Mouse (Mus musculus): Measurements from ENCODE around the gene Il17rc. TPM values are rescaled to one million over a fixed set of nuclear protein-coding genes. Genes with fewer than 3 reads are reported as not detected.

Gene Il17rc
- polyA plus RNA-seq, 1 experiment = 3.7 TPM

- H3K27me3 ChIP-seq (ENCODE audit: control insufficient read depth, insufficient read depth, low read length) = no peaks in the 10 kb centered on the region
- no peaks in the 10 kb centered on the region for H3K4me1 ChIP-seq (ENCODE audit: control insufficient read depth, insufficient read depth, low read length)
- H3K4me3 ChIP-seq (ENCODE audit: control insufficient read depth, low read depth, low read length) = no peak overlapping the region
- no peak overlapping the region for H3K27ac ChIP-seq (ENCODE audit: control insufficient read depth, insufficient read depth, low read depth, low read length)
- no peak for TF ChIP-seq POLR2A (IDR thresholded peaks at IDR 0.05; ENCODE audit: control insufficient read depth, low read depth, low read length)
- no peak for TF ChIP-seq CTCF (IDR thresholded peaks at IDR 0.05; ENCODE audit: control insufficient read depth, insufficient read depth, insufficient replicate concordance, low read depth, low read length)
- H3K36me3 ChIP-seq (ENCODE audit: control insufficient read depth, insufficient read depth, low read length) = peaks cover 5% of the 10 kb centered on the region; the same call in 1 of the 2 replicates
Observed at GRCm38 (mm10) chr6:113522310-113522709, 51.1 kb downstream of the Il17rc start.

- Histone ChIP-seq H3K4me3 (ENCODE audit: control insufficient read depth, low read depth, low read length) (no peak overlapping the region), H3K27me3 (ENCODE audit: control insufficient read depth, insufficient read depth, low read length) (no peaks in the 10 kb centered on the region), H3K27ac (ENCODE audit: control insufficient read depth, insufficient read depth, low read depth, low read length) (no peak overlapping the region), H3K4me1 (ENCODE audit: control insufficient read depth, insufficient read depth, low read length) (no peaks in the 10 kb centered on the region), H3K36me3 (ENCODE audit: control insufficient read depth, insufficient read depth, low read length) (no peaks in the 10 kb centered on the region; the same call in 1 of the 2 replicates)
- TF ChIP-seq POLR2A (IDR thresholded peaks at IDR 0.05; ENCODE audit: control insufficient read depth, low read depth, low read length) (no peak), CTCF (IDR thresholded peaks at IDR 0.05; ENCODE audit: control insufficient read depth, insufficient read depth, insufficient replicate concordance, low read depth, low read length) (no peak)
Observed at GRCm38 (mm10) chr6:113523420-113523819, 52.2 kb downstream of the Il17rc start.

GRCm38 (mm10) chr6:113530932-113531839, 60.0 kb downstream of the Il17rc start, which contains the start of the genes Emc3 and Fancd2:
Gene Emc3, minus strand, starts transcription at chr6:113531652.
Gene Fancd2, plus strand, starts transcription at chr6:113531682.
- H3K27me3 ChIP-seq (ENCODE audit: control insufficient read depth, insufficient read depth, low read length) = no peaks in the 10 kb centered on the region
- H3K4me3 ChIP-seq (ENCODE audit: control insufficient read depth, low read depth, low read length) = peak within 1 kb of the TSS; percentile 91
- H3K36me3 ChIP-seq (ENCODE audit: control insufficient read depth, insufficient read depth, low read length) = no peaks in the 10 kb centered on the region
- TF ChIP-seq POLR2A (IDR thresholded peaks at IDR 0.05; ENCODE audit: control insufficient read depth, low read depth, low read length) (peak; percentile 72), CTCF (IDR thresholded peaks at IDR 0.05; ENCODE audit: control insufficient read depth, insufficient read depth, insufficient replicate concordance, low read depth, low read length) (no peak)
- H3K4me1 ChIP-seq (ENCODE audit: control insufficient read depth, insufficient read depth, low read length) = no peaks in the 10 kb centered on the region; the same call in 1 of the 2 replicates
- H3K27ac ChIP-seq (ENCODE audit: control insufficient read depth, insufficient read depth, low read depth, low read length) = peak within 1 kb of the TSS; percentile 85

GRCm38 (mm10) chr6:113531840-113532404, 60.7 kb downstream of the Il17rc start:
- peak overlapping the region; percentile 63; the same call in 1 of the 2 replicates for H3K27ac ChIP-seq (ENCODE audit: control insufficient read depth, insufficient read depth, low read depth, low read length)
- no peaks in the 10 kb centered on the region for H3K27me3 ChIP-seq (ENCODE audit: control insufficient read depth, insufficient read depth, low read length)
- no peaks in the 10 kb centered on the region; the same call in 1 of the 2 replicates for H3K4me1 ChIP-seq (ENCODE audit: control insufficient read depth, insufficient read depth, low read length)
- H3K36me3 ChIP-seq (ENCODE audit: control insufficient read depth, insufficient read depth, low read length) = peaks cover 2% of the 10 kb centered on the region
- peak overlapping the region; percentile 91 for H3K4me3 ChIP-seq (ENCODE audit: control insufficient read depth, low read depth, low read length)
- TF ChIP-seq CTCF (IDR thresholded peaks at IDR 0.05; ENCODE audit: control insufficient read depth, insufficient read depth, insufficient replicate concordance, low read depth, low read length) (no peak), POLR2A (IDR thresholded peaks at IDR 0.05; ENCODE audit: control insufficient read depth, low read depth, low read length) (no peak)

Other genes starting within 250 kb of the Il17rc start
- gene Mtmr14, start 233.6 kb upstream of the Il17rc start, polyA plus RNA-seq (2012; rRNA removed) = 28.6 and 29.8 TPM in 2 replicates
- gene Cpne9, start 189.1 kb upstream of the Il17rc start, polyA plus RNA-seq (2012; rRNA removed) = 0.34 and 0.58 TPM in 2 replicates
- 11.7 and 12.4 TPM in 2 replicates for gene Brpf1, start 164.3 kb upstream of the Il17rc start, polyA plus RNA-seq (2012; rRNA removed)
- gene Ogg1, start 144.5 kb upstream of the Il17rc start, polyA plus RNA-seq (2012; rRNA removed) = 30.0 and 31.0 TPM in 2 replicates
- 2.4 and 4.3 TPM in 2 replicates for gene Camk1, start 127.4 kb upstream of the Il17rc start, polyA plus RNA-seq (2012; rRNA removed)
- gene Tada3, start 93.5 kb upstream of the Il17rc start, polyA plus RNA-seq (2012; rRNA removed) = 42.3 and 50.3 TPM in 2 replicates
- gene Arpc4, start 93.3 kb upstream of the Il17rc start, polyA plus RNA-seq (2012; rRNA removed) = 14.4 and 15.3 TPM in 2 replicates
- gene Ttll3, start 82.2 kb upstream of the Il17rc start, polyA plus RNA-seq (2012; rRNA removed) = 133 and 137 TPM in 2 replicates
- 28.3 and 32.4 TPM in 2 replicates for gene Rpusd3, start 52.1 kb upstream of the Il17rc start, polyA plus RNA-seq (2012; rRNA removed)
- gene Cidec, start 35.7 kb upstream of the Il17rc start, polyA plus RNA-seq (2012; rRNA removed) = 1.7 and 5.7 TPM in 2 replicates
- 51.8 and 62.2 TPM in 2 replicates for gene Jagn1, start 28.9 kb upstream of the Il17rc start, polyA plus RNA-seq (2012; rRNA removed)
- 6.1 and 7.8 TPM in 2 replicates for gene Il17re, start 12.9 kb upstream of the Il17rc start, polyA plus RNA-seq (2012; rRNA removed)
- 4.6 and 5.0 TPM in 2 replicates for gene Creld1, start 11.9 kb downstream of the Il17rc start, polyA plus RNA-seq (2012; rRNA removed)
- gene Prrt3, start 30.5 kb downstream of the Il17rc start, polyA plus RNA-seq (2012; rRNA removed) = 0.05 and 0.19 TPM in 2 replicates
- 30.9 and 32.9 TPM in 2 replicates for gene Emc3, start 60.2 kb downstream of the Il17rc start, polyA plus RNA-seq (2012; rRNA removed)
- 17.7 and 19.5 TPM in 2 replicates for gene Fancd2, start 60.3 kb downstream of the Il17rc start, polyA plus RNA-seq (2012; rRNA removed)
- 23.8 and 29.9 TPM in 2 replicates for gene Fancd2os, start 129.3 kb downstream of the Il17rc start, polyA plus RNA-seq (2012; rRNA removed)
- gene Brk1, start 133.3 kb downstream of the Il17rc start, polyA plus RNA-seq (2012; rRNA removed) = 60.9 and 70.2 TPM in 2 replicates
- 222 and 254 TPM in 2 replicates for gene Vhl, start 152.5 kb downstream of the Il17rc start, polyA plus RNA-seq (2012; rRNA removed)
- gene Irak2, start 167.0 kb downstream of the Il17rc start, polyA plus RNA-seq (2012; rRNA removed) = 2.4 and 3.3 TPM in 2 replicates
- gene Tatdn2, start 225.6 kb downstream of the Il17rc start, polyA plus RNA-seq (2012; rRNA removed) = 14.2 and 15.9 TPM in 2 replicates
- gene Ghrl, start 248.5 kb downstream of the Il17rc start, polyA plus RNA-seq (2012; rRNA removed) = 108 and 119 TPM in 2 replicates

Data from testis, adult 2 months (tissue).